Mouse (Mus musculus): ENCODE measurements at regions not wholly inside any gene's neighbourhood (a gene's known extent, or its start where the extent isn't known, plus 50 kb on each side); places are given as distances from the start of the nearest gene placed in this dataset.
"Not testable (repeated sequence)": the region's sequence is repeated elsewhere in the genome, so short reads cannot be mapped to it uniquely, and the experiment has no call there.

GRCm38 (mm10) chrX:93917367-93917766 lies 51.1 kb upstream of the AU015836 start:
- H3K27ac ChIP-seq (ENCODE audit: low read depth, low read length); H3K4me2 ChIP-seq (ENCODE audit: low read depth, low read length, severe bottlenecking); H3K4me3 ChIP-seq (ENCODE audit: low read depth, low read length); H3K9ac ChIP-seq (ENCODE audit: low read length); DNase-seq (ENCODE audit: low spot score); H3K9me3 ChIP-seq (ENCODE audit: control insufficient read depth, low read length); H3K27me3 ChIP-seq (ENCODE audit: control insufficient read depth, insufficient read depth, low read length); H3K36me3 ChIP-seq (ENCODE audit: control insufficient read depth, insufficient read depth, low read length); H3K4me1 ChIP-seq (replicated peaks; ENCODE audit: control insufficient read depth, insufficient read depth, low read length); ATAC-seq (replicated peaks; ENCODE audit: low FRiP score): not testable (repeated sequence)
- 95% methylated on average over 3 of the region's 3 CpGs for WGBS

Data from forebrain, embryonic 11.5 days (tissue).